Mouse (Mus musculus) forebrain, embryonic 16.5 days (tissue): ENCODE results near the gene Wfikkn1. TPM values are rescaled to one million over a fixed set of nuclear protein-coding genes. Genes with fewer than 3 reads are reported as not detected.
A peak's percentile ranks its signal among the peaks of the same experiment; 100 is the strongest.

Source experiments
- ATAC-seq: fragments of 200-750 bp; cut with Nextera tagmentation; 2 replicates; pipeline ENCODE4 v1.8.0; 2017; ENCODE audit warnings: mild to moderate bottlenecking, moderate library complexity
- H3K27ac ChIP-seq: fragments of 300-500 bp; sonication (generic); 2 replicates; pipeline ENCODE4 v1.5.1; 2014; ENCODE audit warnings: low read length, control low read depth
- H3K27me3 ChIP-seq: fragments of 300-500 bp; sonication (generic); replicated peaks from 2 replicates; pipeline ENCODE4 v1.6.1; 2014; ENCODE audit warnings: low read length; ENCODE audit not compliant: control insufficient read depth, insufficient read depth
- H3K36me3 ChIP-seq: fragments of 300-500 bp; sonication (generic); 2 replicates; pipeline ENCODE4 v1.6.1; 2014; ENCODE audit not compliant: control insufficient read depth, insufficient read depth
- H3K4me1 ChIP-seq: fragments of 300-500 bp; sonication (generic); replicated peaks from 2 replicates; pipeline ENCODE4 v1.6.1; 2014; ENCODE audit warnings: low read length; ENCODE audit not compliant: control insufficient read depth, insufficient read depth
- H3K4me2 ChIP-seq: fragments of 300-500 bp; sonication (generic); 2 replicates; pipeline ENCODE4 v1.6.1; 2014; ENCODE audit warnings: mild to moderate bottlenecking, low read length, control low read depth
- H3K4me3 ChIP-seq: fragments of 300-500 bp; sonication (generic); replicated peaks from 2 replicates; pipeline ENCODE4 v1.5.1; 2014; ENCODE audit warnings: mild to moderate bottlenecking, low read length, control low read depth
- H3K9ac ChIP-seq: fragments of 300-500 bp; sonication (generic); replicated peaks from 2 replicates; pipeline ENCODE4 v1.6.1; 2014; ENCODE audit warnings: low read depth, low read length, control low read depth
- H3K9me3 ChIP-seq: fragments of 300-500 bp; sonication (generic); 2 replicates; pipeline ENCODE4 v1.6.1; 2016; ENCODE audit warnings: low read length; ENCODE audit not compliant: control insufficient read depth
- WGBS: fragments of 180-500 bp; shearing (Covaris S2); extraction: QIAGEN DNeasy Blood & Tissue Kit; methylation state at CpG from one replicate; pipeline ENCODE4 v1.1.7; 2014; 5-methylcytosine and 5-hydroxymethylcytosine counted together
- polyA plus RNA-seq: library from polyadenylated mRNA; unstranded; fragments of >200 nt; fragmentation: Nextera tagmentation; extraction: Ambion mirVana; gene quantifications from 2 replicates; pipeline ENCODE4 v1.2.1, GENCODE M21; 2015

Wfikkn1 gene
- polyA plus RNA-seq, 1 experiment from 2014 or later: 0.52 TPM

GRCm38 (mm10) chr17:25913877-25914275 is 33.2 kb upstream of the Wfikkn1 start:
- no peaks in the 10 kb centered on the region for H3K9me3 ChIP-seq
- no peaks in the 10 kb centered on the region for H3K27me3 ChIP-seq
- H3K36me3 ChIP-seq: no peaks in the 10 kb centered on the region
- H3K4me3 ChIP-seq: no peak overlapping the region
- H3K9ac ChIP-seq: no peak overlapping the region
- peaks cover 19% of the 10 kb centered on the region for H3K4me1 ChIP-seq
- WGBS: 90% methylated on average over 1 of the region's 1 CpGs
- no peak overlapping the region for H3K4me2 ChIP-seq
- no peak overlapping the region for H3K27ac ChIP-seq
- no peak for ATAC-seq

DNA sequence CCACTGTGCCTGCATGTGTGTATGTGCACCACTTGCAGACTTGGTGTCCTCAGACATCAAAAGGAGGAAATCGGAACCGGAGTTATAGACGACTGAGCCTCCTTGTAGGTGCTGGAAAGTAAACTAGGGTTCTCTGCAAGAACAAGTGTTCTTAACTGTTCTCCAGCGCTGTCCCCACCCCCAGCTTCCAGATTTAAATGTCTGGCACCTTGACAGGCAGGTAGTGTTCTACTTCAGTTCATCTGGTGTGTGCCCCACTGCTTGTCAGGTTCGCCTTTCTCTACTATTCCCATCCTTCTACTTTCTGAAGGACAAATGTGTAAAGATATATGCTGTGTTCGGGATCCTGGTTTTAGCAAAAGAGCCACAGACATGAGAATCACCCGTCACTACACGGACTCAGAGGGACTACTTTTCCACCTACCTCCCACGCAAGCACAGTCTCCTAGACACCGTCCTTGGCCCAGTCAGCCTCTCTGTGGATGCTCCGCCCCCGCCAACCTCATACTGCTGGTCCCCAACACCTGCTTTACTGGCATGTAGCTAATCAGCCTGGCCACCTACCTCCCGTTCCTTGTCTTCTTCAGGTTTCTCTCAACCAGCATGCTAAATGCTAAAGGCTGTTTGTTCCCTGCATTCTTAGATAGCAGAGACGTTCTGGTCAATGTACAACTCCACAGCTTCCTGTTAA is 32.7 kb upstream of the Wfikkn1 start:
- Histone ChIP-seq H3K4me3 (no peak overlapping the region), H3K4me1 (peaks cover 13% of the 10 kb centered on the region), H3K27me3 (no peaks in the 10 kb centered on the region), H3K36me3 (no peaks in the 10 kb centered on the region), H3K9me3 (no peaks in the 10 kb centered on the region), H3K4me2 (no peak overlapping the region), H3K9ac (no peak overlapping the region), H3K27ac (no peak overlapping the region)
- WGBS: 90% methylated on average over 14 of the region's 14 CpGs
- no peak for ATAC-seq

DNA sequence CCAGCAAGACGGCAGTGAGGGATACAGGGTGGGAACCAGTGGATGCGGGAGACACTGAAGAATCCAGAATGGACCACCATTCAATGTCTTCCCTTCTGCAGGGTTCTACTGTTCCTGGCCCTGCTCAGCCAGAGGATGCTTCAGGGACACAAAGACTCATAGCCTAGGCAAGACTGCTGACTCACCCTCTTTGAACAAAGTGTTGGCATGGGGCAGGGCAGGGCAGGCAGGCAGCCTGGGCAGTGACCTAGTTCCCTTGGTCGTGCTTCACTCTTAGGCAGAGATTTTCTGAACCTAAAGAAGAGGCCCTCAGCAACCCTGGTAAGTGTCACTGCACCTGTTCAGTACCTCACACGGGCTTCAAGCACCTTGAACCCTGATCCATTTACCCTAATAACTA is 31.2 kb upstream of the Wfikkn1 start:
- Histone ChIP-seq H3K4me3 (no peak overlapping the region), H3K4me2 (no peak overlapping the region), H3K36me3 (no peaks in the 10 kb centered on the region), H3K27ac (no peak overlapping the region), H3K27me3 (no peaks in the 10 kb centered on the region), H3K9me3 (no peaks in the 10 kb centered on the region), H3K4me1 (no peaks in the 10 kb centered on the region), H3K9ac (no peak overlapping the region)
- 91% methylated on average over 4 of the region's 4 CpGs for WGBS
- ATAC-seq: no peak

GRCm38 (mm10) chr17:25907640-25908039 is 27.0 kb upstream of the Wfikkn1 start:
- Histone ChIP-seq H3K4me1 (no peaks in the 10 kb centered on the region), H3K4me2 (no peak overlapping the region), H3K27me3 (no peaks in the 10 kb centered on the region), H3K27ac (no peak overlapping the region), H3K36me3 (no peaks in the 10 kb centered on the region), H3K4me3 (no peak overlapping the region), H3K9ac (no peak overlapping the region), H3K9me3 (no peaks in the 10 kb centered on the region)
- ATAC-seq: no peak
- 87% methylated on average over 2 of the region's 2 CpGs for WGBS

- Histone ChIP-seq H3K4me1 (no peaks in the 10 kb centered on the region), H3K27ac (no peak overlapping the region), H3K36me3 (no peaks in the 10 kb centered on the region), H3K27me3 (no peaks in the 10 kb centered on the region), H3K9ac (no peak overlapping the region), H3K9me3 (no peaks in the 10 kb centered on the region), H3K4me3 (no peak overlapping the region), H3K4me2 (no peak overlapping the region)
- 93% methylated on average over 3 of the region's 3 CpGs for WGBS
- no peak for ATAC-seq
Observed at GRCm38 (mm10) chr17:25903061-25903460, 22.4 kb upstream of the Wfikkn1 start.

DNA sequence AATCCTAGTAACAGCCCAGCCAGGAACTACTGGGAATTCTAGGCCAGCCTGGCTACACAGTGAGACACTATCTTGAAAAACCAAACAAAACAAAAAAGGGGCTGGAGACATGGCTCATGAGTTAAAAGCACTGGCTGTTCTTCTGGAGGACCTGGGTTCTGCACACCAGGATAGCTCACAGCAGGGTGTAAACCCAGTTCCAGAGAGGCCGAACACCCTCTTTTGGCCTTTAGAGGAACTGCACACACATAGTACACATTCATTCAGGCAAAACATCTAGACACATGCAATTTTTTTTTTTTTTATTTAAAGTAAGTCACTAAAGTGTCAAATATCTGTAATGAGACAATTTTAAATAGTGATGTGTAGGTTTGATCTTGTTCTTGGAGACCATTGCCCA is 19.5 kb upstream of the Wfikkn1 start:
- no peak overlapping the region for H3K4me3 ChIP-seq
- no peak overlapping the region for H3K9ac ChIP-seq
- no peaks in the 10 kb centered on the region for H3K9me3 ChIP-seq
- no peak for ATAC-seq
- 100% methylated on average over 1 of the region's 1 CpGs for WGBS
- H3K27me3 ChIP-seq: no peaks in the 10 kb centered on the region
- no peak overlapping the region for H3K27ac ChIP-seq
- H3K36me3 ChIP-seq: no peaks in the 10 kb centered on the region
- H3K4me2 ChIP-seq: no peak overlapping the region
- H3K4me1 ChIP-seq: no peaks in the 10 kb centered on the region

- no peaks in the 10 kb centered on the region for H3K36me3 ChIP-seq
- H3K4me1 ChIP-seq: 0 out of 2 replicates have a peak, but pooled peaks cover 4% of the 10 kb centered on the region
- H3K4me2 ChIP-seq: no peak overlapping the region
- no peak overlapping the region for H3K4me3 ChIP-seq
- no peak for ATAC-seq
- no peak overlapping the region for H3K27ac ChIP-seq
- no peaks in the 10 kb centered on the region for H3K27me3 ChIP-seq
- WGBS: 72% methylated on average over 12 of the region's 12 CpGs
- no peak overlapping the region for H3K9ac ChIP-seq
- no peaks in the 10 kb centered on the region for H3K9me3 ChIP-seq
Observed at GRCm38 (mm10) chr17:25895891-25896290, 15.2 kb upstream of the Wfikkn1 start.

- 0 out of 2 replicates have a peak, but pooled peaks cover 4% of the 10 kb centered on the region for H3K4me1 ChIP-seq
- H3K9me3 ChIP-seq: no peaks in the 10 kb centered on the region
- WGBS: 40% methylated on average over 2 of the region's 2 CpGs
- no peak overlapping the region for H3K4me2 ChIP-seq
- no peaks in the 10 kb centered on the region for H3K36me3 ChIP-seq
- no peak overlapping the region for H3K27ac ChIP-seq
- no peak overlapping the region for H3K4me3 ChIP-seq
- ATAC-seq: no peak
- no peaks in the 10 kb centered on the region for H3K27me3 ChIP-seq
- H3K9ac ChIP-seq: no peak overlapping the region
Observed at GRCm38 (mm10) chr17:25895415-25895814, 14.8 kb upstream of the Wfikkn1 start.

- H3K27me3 ChIP-seq: no peaks in the 10 kb centered on the region
- 0 out of 2 replicates have a peak, but pooled peaks cover 4% of the 10 kb centered on the region for H3K4me1 ChIP-seq
- peak; percentile 86 for ATAC-seq
- H3K9ac ChIP-seq: no peak overlapping the region
- H3K27ac ChIP-seq: peak overlapping the region; percentile 16
- H3K9me3 ChIP-seq: no peaks in the 10 kb centered on the region
- H3K4me3 ChIP-seq: no peak overlapping the region
- H3K4me2 ChIP-seq: no peak overlapping the region
- peaks cover 4% of the 10 kb centered on the region for H3K36me3 ChIP-seq
- 33% methylated on average over 2 of the region's 2 CpGs for WGBS
Observed at GRCm38 (mm10) chr17:25893975-25894617, 13.4 kb upstream of the Wfikkn1 start.
